Mouse (Mus musculus) embryonic facial prominence, embryonic 15.5 days (tissue): ENCODE results near the gene Nelfb. TPM values are rescaled to one million over a fixed set of nuclear protein-coding genes. Genes with fewer than 3 reads are reported as not detected.

ENCODE experiments used
- ATAC-seq: fragments of 200-750 bp; cut with Nextera tagmentation; 2 replicates; pipeline ENCODE4 v1.8.0; 2017; ENCODE audit warnings: low read depth, moderate TSS enrichment; ENCODE audit not compliant: insufficient number of reproducible peaks, low FRiP score, low TSS enrichment
- H3K27ac ChIP-seq: fragments of 300-500 bp; sonication (generic); replicated peaks from 2 replicates; pipeline ENCODE4 v1.5.1; 2015; ENCODE audit warnings: mild to moderate bottlenecking, inconsistent platforms
- H3K27me3 ChIP-seq: fragments of 300-500 bp; sonication (generic); 2 replicates; pipeline ENCODE4 v1.6.1; 2015; ENCODE audit warnings: inconsistent platforms
- H3K36me3 ChIP-seq: fragments of 300-500 bp; sonication (generic); 2 replicates; pipeline ENCODE4 v1.6.1; 2015; ENCODE audit warnings: mild to moderate bottlenecking, inconsistent platforms
- H3K4me1 ChIP-seq: fragments of 300-500 bp; sonication (generic); 2 replicates; pipeline ENCODE4 v1.6.1; 2015; ENCODE audit warnings: inconsistent platforms
- H3K4me2 ChIP-seq: fragments of 300-500 bp; sonication (generic); replicated peaks from 2 replicates; pipeline ENCODE4 v1.6.1; 2015; ENCODE audit warnings: mild to moderate bottlenecking, inconsistent platforms
- H3K4me3 ChIP-seq: fragments of 300-500 bp; sonication (generic); replicated peaks from 2 replicates; pipeline ENCODE4 v1.5.1; 2015; ENCODE audit warnings: mild to moderate bottlenecking, inconsistent platforms
- H3K9ac ChIP-seq: fragments of 300-500 bp; sonication (generic); 2 replicates; pipeline ENCODE4 v1.6.1; 2015; ENCODE audit warnings: inconsistent platforms
- H3K9me3 ChIP-seq: fragments of 300-500 bp; sonication (generic); replicated peaks from 2 replicates; pipeline ENCODE4 v1.6.1; 2016; ENCODE audit warnings: inconsistent platforms
- WGBS: fragments of 180-500 bp; shearing (Covaris S2); methylation state at CpG from one replicate; pipeline ENCODE4 v1.1.7; 2015; 5-methylcytosine and 5-hydroxymethylcytosine counted together
- polyA plus RNA-seq: library from polyadenylated mRNA; unstranded; fragments of >200 nt; fragmentation: Nextera tagmentation; extraction: Ambion mirVana; gene quantifications from 2 replicates; pipeline ENCODE4 v1.2.1, GENCODE M21; 2015

The Nelfb gene
- polyA plus RNA-seq, 1 experiment from 2014 or later: 115 TPM

DNA sequence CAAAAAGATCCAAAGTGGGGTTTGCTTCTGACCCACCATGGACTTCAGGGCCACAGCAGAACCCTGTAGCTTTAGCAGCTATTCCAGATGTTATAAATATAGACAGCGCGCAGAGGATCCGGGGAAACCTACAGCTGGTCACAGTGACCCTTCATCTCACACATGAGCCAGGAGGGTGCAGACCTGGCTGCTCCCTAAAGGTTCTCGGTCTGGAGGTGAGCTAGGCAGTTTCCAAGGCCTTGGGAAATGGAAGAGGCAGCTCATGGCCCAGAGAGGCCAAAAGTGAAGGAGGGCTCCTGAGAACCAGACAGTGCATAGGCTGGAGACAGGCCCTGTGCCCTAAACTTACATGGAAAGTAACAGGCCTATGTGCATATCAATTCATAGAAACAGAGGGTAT is 37.5 kb downstream of the Nelfb start:
- no peak overlapping the region for H3K27ac ChIP-seq
- ATAC-seq: no peak
- H3K9me3 ChIP-seq: no peaks in the 10 kb centered on the region
- H3K4me3 ChIP-seq: no peak overlapping the region
- peaks cover 28% of the 10 kb centered on the region for H3K27me3 ChIP-seq
- H3K36me3 ChIP-seq: no peaks in the 10 kb centered on the region
- no peak overlapping the region for H3K4me2 ChIP-seq
- H3K4me1 ChIP-seq: peaks cover 57% of the 10 kb centered on the region
- 90% methylated on average over 4 of the region's 4 CpGs for WGBS
- H3K9ac ChIP-seq: no peak overlapping the region

DNA sequence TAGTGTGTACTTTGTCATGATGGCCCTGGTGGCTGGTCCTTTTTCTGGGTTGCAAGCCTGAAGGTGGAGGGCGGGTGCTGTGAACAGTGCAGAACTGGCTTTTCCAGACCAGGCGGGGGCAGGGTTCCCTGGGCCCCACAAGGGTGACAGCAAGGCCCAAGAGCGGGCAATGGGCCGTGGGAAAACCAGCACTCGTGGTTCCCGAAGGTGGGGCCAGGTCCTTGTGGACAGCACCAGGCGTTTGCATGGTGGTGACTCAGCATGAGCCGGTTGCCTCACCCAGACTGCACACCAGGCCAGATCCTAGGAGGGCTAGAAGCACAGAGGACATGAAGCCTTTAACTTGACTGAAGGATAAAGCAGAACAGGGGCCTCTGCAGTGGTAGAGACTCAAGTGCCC is 38.7 kb downstream of the Nelfb start:
- Histone ChIP-seq H3K27ac (peak overlapping the region; percentile 8), H3K9ac (no peak overlapping the region), H3K9me3 (no peaks in the 10 kb centered on the region), H3K4me3 (no peak overlapping the region), H3K4me2 (no peak overlapping the region), H3K36me3 (no peaks in the 10 kb centered on the region), H3K4me1 (peaks cover 57% of the 10 kb centered on the region), H3K27me3 (peaks cover 16% of the 10 kb centered on the region)
- 54% methylated on average over 8 of the region's 8 CpGs for WGBS
- ATAC-seq: no peak

DNA sequence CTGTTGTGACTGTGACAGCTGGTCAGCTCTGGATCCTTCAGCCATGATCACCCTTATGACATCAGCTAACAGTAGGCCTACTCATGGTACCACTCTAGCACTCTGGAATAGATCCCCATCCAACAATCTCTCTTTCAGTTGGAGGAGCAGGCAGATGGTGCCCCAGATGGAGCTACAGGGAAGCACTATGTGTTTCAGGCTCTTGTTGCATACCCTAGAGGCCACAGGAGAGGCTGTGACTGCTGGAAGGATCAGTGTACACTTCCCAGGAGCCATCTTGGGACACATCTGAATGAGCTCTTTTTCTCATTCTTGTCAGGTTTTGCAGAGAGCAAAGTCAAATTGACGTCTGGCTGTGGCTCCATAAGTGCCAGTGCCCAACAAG is 39.5 kb downstream of the Nelfb start:
- Histone ChIP-seq H3K4me2 (no peak overlapping the region), H3K27ac (no peak overlapping the region), H3K36me3 (no peaks in the 10 kb centered on the region), H3K9me3 (no peaks in the 10 kb centered on the region), H3K4me3 (no peak overlapping the region), H3K4me1 (peaks cover 52% of the 10 kb centered on the region), H3K9ac (no peak overlapping the region), H3K27me3 (0 out of 2 replicates have a peak, but pooled peaks cover 8% of the 10 kb centered on the region)
- no peak for ATAC-seq
- 34% methylated on average over 1 of the region's 1 CpGs for WGBS

DNA sequence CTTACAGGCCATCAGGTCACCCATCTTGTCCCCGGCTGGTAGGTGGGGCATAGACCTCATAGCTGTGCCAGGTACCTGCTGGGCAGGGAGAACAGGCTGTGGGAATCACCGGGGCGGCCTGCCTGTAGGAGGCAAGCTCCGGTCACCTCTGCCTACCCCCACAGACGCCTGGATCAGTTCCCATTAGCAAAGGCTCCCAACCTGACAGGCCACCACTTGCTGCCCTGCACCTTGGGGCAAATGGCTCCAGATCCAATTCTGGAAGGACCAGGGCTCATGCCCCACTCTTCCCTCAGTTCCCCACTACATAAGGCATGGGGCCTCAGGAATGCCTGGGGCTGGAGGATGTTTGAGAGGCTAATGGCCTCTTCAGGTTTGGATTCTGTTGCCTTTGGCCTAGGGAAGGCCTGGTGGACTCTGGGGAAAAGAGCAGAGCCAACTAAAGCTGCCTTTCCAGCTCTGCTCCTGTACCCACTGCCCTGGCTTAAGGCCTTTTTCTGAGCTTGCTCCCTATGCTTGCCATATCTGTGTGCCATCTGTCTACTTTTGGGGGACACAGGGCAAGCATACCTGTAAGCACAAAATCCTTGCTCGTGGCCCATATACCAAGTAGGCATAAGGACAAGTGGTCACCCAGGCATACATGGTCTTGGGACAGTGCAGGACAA is 40.1 kb downstream of the Nelfb start:
- Histone ChIP-seq H3K4me2 (no peak overlapping the region), H3K9ac (no peak overlapping the region), H3K4me3 (no peak overlapping the region), H3K4me1 (peaks cover 48% of the 10 kb centered on the region), H3K9me3 (no peaks in the 10 kb centered on the region), H3K27me3 (0 out of 2 replicates have a peak, but pooled peaks cover 5% of the 10 kb centered on the region), H3K36me3 (no peaks in the 10 kb centered on the region), H3K27ac (0 out of 2 replicates have a peak overlapping the region, but pooled peaks have one; percentile 22)
- WGBS: 78% methylated on average over 6 of the region's 6 CpGs
- no peak for ATAC-seq

DNA sequence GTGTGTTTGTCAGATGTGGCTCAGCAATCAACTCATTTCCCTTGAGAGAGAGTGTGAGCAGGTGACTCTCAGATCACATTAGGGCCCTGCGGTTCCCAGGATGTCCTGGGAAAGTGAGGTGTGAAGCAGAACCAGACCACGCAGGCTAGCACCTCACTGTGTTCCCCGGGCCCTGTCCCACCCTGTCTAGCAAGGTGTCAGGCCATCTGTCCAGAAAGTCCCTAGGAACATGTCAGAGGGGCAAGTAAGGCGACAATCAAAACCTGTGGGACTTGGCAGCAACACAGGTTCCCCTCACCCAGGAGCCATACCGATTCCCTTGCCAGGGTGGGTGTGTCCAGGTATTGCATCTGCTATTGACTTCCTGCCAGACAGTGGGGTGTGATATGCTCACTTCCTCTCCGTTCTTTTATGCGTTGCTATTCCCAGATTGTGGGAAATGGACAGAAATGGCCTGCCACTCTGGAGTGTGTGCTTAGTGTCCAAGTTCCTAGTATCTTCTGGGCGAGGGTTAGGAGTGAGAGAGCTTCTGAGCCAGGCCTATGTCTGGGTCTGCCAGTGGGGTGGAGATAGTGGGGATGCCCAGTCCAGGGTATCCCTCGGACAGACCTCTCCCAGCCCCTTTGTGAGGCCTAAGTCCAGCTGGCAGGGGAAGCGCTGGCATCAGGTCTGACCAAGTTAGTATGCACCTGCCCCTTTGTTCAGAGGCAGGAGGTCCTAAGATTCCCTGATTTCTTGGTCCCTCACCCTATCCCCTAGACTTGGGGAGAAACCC is 40.8 kb downstream of the Nelfb start:
- no peaks in the 10 kb centered on the region for H3K36me3 ChIP-seq
- H3K9ac ChIP-seq: no peak overlapping the region
- H3K4me2 ChIP-seq: no peak overlapping the region
- 62% methylated on average over 10 of the region's 10 CpGs for WGBS
- H3K4me3 ChIP-seq: no peak overlapping the region
- no peaks in the 10 kb centered on the region for H3K9me3 ChIP-seq
- peaks cover 41% of the 10 kb centered on the region for H3K4me1 ChIP-seq
- H3K27ac ChIP-seq: peak overlapping the region; percentile 63
- no peaks in the 10 kb centered on the region for H3K27me3 ChIP-seq
- no peak for ATAC-seq

DNA sequence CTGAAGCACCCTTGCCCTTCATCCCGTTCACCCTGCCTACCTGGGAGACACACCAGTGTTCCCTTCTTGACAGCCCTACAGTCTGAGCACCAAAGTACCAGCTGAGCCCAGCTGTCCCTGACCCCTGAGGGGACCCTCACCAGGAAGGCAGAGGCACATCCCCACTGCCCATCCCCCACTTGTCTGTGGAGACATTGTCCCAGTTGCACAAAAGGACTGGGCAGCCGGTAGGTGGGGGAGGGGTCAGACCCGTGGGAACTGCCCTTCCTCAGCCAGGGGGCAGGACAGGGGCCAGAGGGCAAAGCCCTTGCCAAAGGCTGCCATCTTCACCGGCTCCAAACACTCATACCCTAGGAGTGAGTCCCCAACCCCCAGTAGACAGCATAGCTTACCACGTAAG is 41.5 kb downstream of the Nelfb start:
- H3K27ac ChIP-seq: no peak overlapping the region
- H3K4me3 ChIP-seq: no peak overlapping the region
- ATAC-seq: no peak
- 17% methylated on average over 5 of the region's 5 CpGs for WGBS
- no peak overlapping the region for H3K4me2 ChIP-seq
- no peaks in the 10 kb centered on the region for H3K36me3 ChIP-seq
- peaks cover 41% of the 10 kb centered on the region for H3K4me1 ChIP-seq
- no peaks in the 10 kb centered on the region for H3K27me3 ChIP-seq
- no peak overlapping the region for H3K9ac ChIP-seq
- H3K9me3 ChIP-seq: no peaks in the 10 kb centered on the region

DNA sequence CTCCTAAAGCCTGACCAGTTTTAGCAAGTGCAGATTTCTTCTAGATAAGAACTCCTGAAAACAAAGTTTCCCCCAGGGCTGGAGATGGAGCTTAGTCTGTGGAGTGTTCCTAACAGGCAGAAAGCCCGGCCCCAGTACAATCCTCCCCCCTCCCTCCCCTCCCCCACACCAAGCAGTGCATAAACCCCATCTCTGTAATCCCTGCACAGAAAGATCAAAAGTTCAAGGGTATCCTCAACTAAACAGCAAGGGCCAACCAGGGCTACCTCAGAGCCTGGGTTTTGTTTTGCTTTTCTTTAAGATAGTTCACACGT is 42.7 kb downstream of the Nelfb start:
- peaks cover 47% of the 10 kb centered on the region for H3K4me1 ChIP-seq
- ATAC-seq: no peak
- peak overlapping the region; percentile 72 for H3K27ac ChIP-seq
- no peaks in the 10 kb centered on the region for H3K27me3 ChIP-seq
- WGBS: 17% methylated on average over 2 of the region's 2 CpGs
- peak overlapping the region; percentile 49 for H3K4me3 ChIP-seq
- H3K9ac ChIP-seq: no peak overlapping the region
- H3K36me3 ChIP-seq: no peaks in the 10 kb centered on the region
- H3K9me3 ChIP-seq: no peaks in the 10 kb centered on the region
- peak overlapping the region; percentile 90 for H3K4me2 ChIP-seq

DNA sequence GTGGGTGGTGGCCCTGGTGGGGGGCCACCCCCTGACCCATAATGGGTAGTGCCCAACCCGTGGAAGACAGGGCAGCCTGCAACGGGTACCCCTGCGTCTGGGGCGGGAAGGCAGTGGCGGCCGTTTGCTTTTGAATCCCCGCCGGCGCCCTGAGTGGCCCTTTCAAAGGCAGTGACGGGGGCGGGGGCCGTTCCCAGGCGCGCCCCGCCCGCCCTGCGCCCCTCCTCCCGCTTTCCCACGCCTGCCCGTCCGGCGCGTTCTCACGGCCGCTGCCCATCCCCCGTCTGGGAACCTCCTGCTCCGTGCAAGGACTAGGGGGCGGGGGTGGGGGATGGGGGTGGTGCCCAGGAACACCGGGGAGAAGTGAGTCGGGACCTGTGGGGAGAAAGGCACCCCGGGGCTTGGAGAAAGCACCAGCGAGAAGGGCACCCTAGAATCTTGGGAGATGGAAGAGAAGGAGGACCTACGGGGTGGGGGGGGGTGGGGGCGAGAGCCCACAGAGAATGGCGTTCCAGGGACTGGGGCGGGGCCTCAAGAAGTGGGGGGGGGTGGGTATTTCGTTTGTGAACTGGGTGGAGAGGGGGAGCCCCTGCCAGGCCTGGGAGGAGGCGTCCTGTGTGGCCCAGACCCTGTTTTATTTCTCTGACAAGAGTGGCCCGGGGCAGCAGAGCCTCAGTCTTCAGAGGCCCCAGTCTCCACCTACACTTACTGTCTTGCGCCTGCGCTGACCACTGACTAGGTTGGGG is 43.2 kb downstream of the Nelfb start:
- 1% methylated on average over 39 of the region's 41 CpGs for whole genome bisulfite sequencing
- peak overlapping the region; percentile 49 for H3K4me3 ChIP-seq
- peak overlapping the region; percentile 90 for H3K4me2 ChIP-seq
- ATAC-seq: peak; percentile 51
- H3K27ac ChIP-seq: peak overlapping the region; percentile 72
- H3K9ac ChIP-seq: 0 out of 2 replicates have a peak overlapping the region, but pooled peaks have one; percentile 21
- no peaks in the 10 kb centered on the region for H3K27me3 ChIP-seq
- H3K9me3 ChIP-seq: no peaks in the 10 kb centered on the region
- H3K36me3 ChIP-seq: no peaks in the 10 kb centered on the region
- H3K4me1 ChIP-seq: peaks cover 52% of the 10 kb centered on the region

DNA sequence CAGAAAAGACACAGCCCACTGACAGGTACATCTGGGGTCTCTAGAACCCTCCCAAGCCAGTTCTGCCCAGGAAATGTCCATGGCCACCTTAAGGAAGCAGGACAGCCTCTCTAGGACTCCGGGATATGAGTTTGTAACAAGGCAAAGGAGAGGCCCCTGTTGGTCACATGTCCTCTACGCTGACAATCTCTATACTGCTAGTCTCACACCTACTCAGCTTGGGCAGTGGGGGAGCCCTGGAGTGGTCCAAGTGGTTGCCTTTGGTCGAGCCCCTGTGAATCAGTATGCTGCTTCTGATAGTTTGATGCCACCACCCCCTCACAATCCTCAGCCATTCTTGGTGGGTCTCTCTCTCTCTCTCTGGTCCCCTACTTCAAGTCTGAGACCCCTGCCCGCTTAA is 43.8 kb downstream of the Nelfb start:
- Histone ChIP-seq H3K4me1 (peaks cover 53% of the 10 kb centered on the region), H3K4me3 (peak overlapping the region; percentile 49), H3K9me3 (no peaks in the 10 kb centered on the region), H3K36me3 (no peaks in the 10 kb centered on the region), H3K27ac (peak overlapping the region; percentile 72), H3K27me3 (no peaks in the 10 kb centered on the region), H3K4me2 (peak overlapping the region; percentile 90), H3K9ac (no peak overlapping the region)
- no peak for ATAC-seq
- WGBS: 27% methylated on average over 4 of the region's 4 CpGs

DNA sequence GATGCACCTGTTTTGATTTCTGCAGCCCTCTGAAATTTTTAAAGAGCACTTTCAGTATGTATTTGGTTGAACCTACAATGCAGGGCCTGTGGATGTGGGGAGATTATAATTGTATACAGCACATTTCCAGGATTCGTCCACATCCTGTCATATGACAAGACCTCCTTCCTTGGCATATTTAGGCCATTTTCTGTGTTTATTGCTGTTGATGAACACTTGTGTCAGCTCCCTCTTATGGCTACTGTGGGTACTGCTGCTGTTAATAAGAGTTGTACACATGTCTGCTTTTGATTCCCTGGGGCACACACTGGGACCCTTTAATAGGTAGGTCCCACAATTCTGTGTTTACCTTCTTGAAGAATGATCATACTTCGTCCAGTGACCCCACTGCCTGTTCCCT is 53.6 kb downstream of the Nelfb start:
- Histone ChIP-seq H3K27ac (no peak overlapping the region), H3K36me3 (no peaks in the 10 kb centered on the region), H3K4me2 (no peak overlapping the region), H3K27me3 (no peaks in the 10 kb centered on the region), H3K4me1 (0 out of 2 replicates have a peak, but pooled peaks cover 5% of the 10 kb centered on the region), H3K9me3 (no peaks in the 10 kb centered on the region), H3K4me3 (no peak overlapping the region), H3K9ac (no peak overlapping the region)
- 41% methylated on average over 2 of the region's 2 CpGs for WGBS
- ATAC-seq: no peak

DNA sequence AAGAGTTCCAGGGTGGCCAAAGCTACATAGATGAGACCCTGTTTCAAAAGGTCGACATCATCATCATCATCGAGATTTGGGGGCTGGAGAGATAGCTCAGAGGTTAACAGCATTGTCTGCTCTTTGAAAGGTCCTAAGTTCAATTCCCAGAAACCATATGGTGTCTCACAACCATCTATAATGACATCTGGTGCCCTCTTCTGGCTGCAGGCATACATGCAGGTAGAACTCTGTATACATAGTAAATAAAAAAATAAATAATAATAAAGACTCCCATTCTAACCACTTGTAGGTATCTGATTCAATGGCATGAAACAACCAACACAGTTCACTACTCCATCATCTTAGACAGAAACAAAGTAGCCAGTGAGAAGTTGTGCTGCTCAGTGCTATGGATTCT is 54.3 kb downstream of the Nelfb start:
- 40% methylated on average over 2 of the region's 2 CpGs for WGBS
- no peak overlapping the region for H3K27ac ChIP-seq
- H3K27me3 ChIP-seq: no peaks in the 10 kb centered on the region
- H3K9ac ChIP-seq: no peak overlapping the region
- H3K4me1 ChIP-seq: no peaks in the 10 kb centered on the region
- ATAC-seq: no peak
- H3K4me3 ChIP-seq: no peak overlapping the region
- no peaks in the 10 kb centered on the region for H3K36me3 ChIP-seq
- no peak overlapping the region for H3K4me2 ChIP-seq
- no peaks in the 10 kb centered on the region for H3K9me3 ChIP-seq
